In genomic region chr17:46075116-46075485, GRCm38 (mm10) we compare ENCODE assay signal across 9 mouse cellular contexts. TPM values are rescaled to one million over a fixed set of nuclear protein-coding genes. Genes with fewer than 3 reads are reported as not detected.
DNase-seq lines count a peak whose midpoint lies in the region; ATAC-seq lines count a peak whose summit lies in the region.
"Had no signal": no experiment of that assay in that cellular context is flagged by ENCODE, and none has a peak within 500 bp of the region (broad histone marks: within the 10 kb centered on the region; RNA-seq: fewer than 3 reads in every experiment).

No protein-coding gene starts in this region.

- H3K9me3 ChIP-seq in heart, embryonic 16.5 days (replicated peaks; ENCODE audit: control insufficient read depth, low read length) = peaks cover 5% of the 10 kb centered on the region; the same call in 1 of the 2 replicates
- H3K9me3 ChIP-seq in intestine, embryonic 16.5 days (ENCODE audit: control insufficient read depth, low read length) = no peaks in the 10 kb centered on the region

- H3K27ac ChIP-seq in heart, embryonic 16.5 days (ENCODE audit: low read length) = no peak overlapping the region
- H3K27ac ChIP-seq in intestine, embryonic 16.5 days (ENCODE audit: low read length) = no peak overlapping the region; the same call in 1 of the 2 replicates
- H3K27ac ChIP-seq: macrophage had no signal

- no peak for DNase-seq in heart, adult 8-10 months (ENCODE audit: low spot score)
- peak; percentile 73 for DNase-seq in adipocyte (ENCODE audit: low spot score)
- DNase-seq in lung, postnatal 14 days = peak; percentile 73
- peak; percentile 30 to 49 for DNase-seq in thymus, adult 18-20 months
- DNase-seq in right cerebral cortex, adult 18-20 months = no peak
- DNase-seq in frontal cortex, postnatal 10 days (ENCODE audit: low spot score in 2 of 2) = no peak

- no peak overlapping the region for H3K9ac ChIP-seq in heart, embryonic 16.5 days (ENCODE audit: low read length)
- H3K9ac ChIP-seq in intestine, embryonic 16.5 days (ENCODE audit: low read depth, low read length) = no peak overlapping the region

- H3K4me1 ChIP-seq in heart, embryonic 16.5 days (ENCODE audit: control insufficient read depth, insufficient read depth, low read length) = peaks cover 8% of the 10 kb centered on the region
- peaks cover 18% of the 10 kb centered on the region for H3K4me1 ChIP-seq in intestine, embryonic 16.5 days (ENCODE audit: control insufficient read depth, insufficient read depth, low read length)

- peak; percentile 12; the same call in 1 of the 2 replicates for ATAC-seq in heart, embryonic 16.5 days (replicated peaks; ENCODE audit: extremely low read depth, insufficient read depth, low FRiP score)
- ATAC-seq in intestine, embryonic 16.5 days = peak; percentile 30

- no peaks in the 10 kb centered on the region for H3K27me3 ChIP-seq in heart, embryonic 16.5 days (ENCODE audit: control insufficient read depth, insufficient read depth, low read length)
- no peaks in the 10 kb centered on the region for H3K27me3 ChIP-seq in intestine, embryonic 16.5 days (replicated peaks; ENCODE audit: control insufficient read depth, insufficient read depth, low read length)

- no peak overlapping the region for H3K4me3 ChIP-seq in heart, embryonic 16.5 days (ENCODE audit: low read length)
- no peak overlapping the region for H3K4me3 ChIP-seq in intestine, embryonic 16.5 days (ENCODE audit: low read length)

- 47% methylated on average over 3 of the region's 3 CpGs for WGBS in heart, embryonic 16.5 days
- WGBS in intestine, embryonic 16.5 days = 61% methylated on average over 3 of the region's 3 CpGs

- no peak overlapping the region for H3K4me2 ChIP-seq in heart, embryonic 16.5 days (ENCODE audit: low read depth, low read length)
- no peak overlapping the region for H3K4me2 ChIP-seq in intestine, embryonic 16.5 days (ENCODE audit: low read depth, low read length)

- no peaks in the 10 kb centered on the region for H3K36me3 ChIP-seq in heart, embryonic 16.5 days (ENCODE audit: control insufficient read depth, insufficient read depth)
- no peaks in the 10 kb centered on the region for H3K36me3 ChIP-seq in intestine, embryonic 16.5 days (ENCODE audit: control insufficient read depth, insufficient read depth, low read length)

RNA-seq across cellular contexts. Expression of gene Mrps18a, which starts 35.7 kb away (rescaled TPM):
- 129 and 137 TPM in 2 replicates for polyA plus RNA-seq in heart, embryonic 16.5 days (2015; fragmentation: Nextera tagmentation; extraction: Ambion mirVana)
- 100 to 1,000 TPM; 144 to 157 (median 149) TPM for total RNA-seq in heart, adult 8-10 months (2022)
- 159 and 164 TPM in 2 replicates for polyA plus RNA-seq in intestine, embryonic 16.5 days (2015; fragmentation: Nextera tagmentation; extraction: Ambion mirVana)

RNA-seq across cellular contexts. Expression of gene Vegfa, which starts 42.9 kb away (rescaled TPM):
- 6.4 TPM in 2 replicates for polyA plus RNA-seq in heart, embryonic 16.5 days (2015; fragmentation: Nextera tagmentation; extraction: Ambion mirVana)
- total RNA-seq in heart, adult 8-10 months (2022) = 100 to 1,000 TPM; 195 to 267 (median 235) TPM
- 2.7 and 3.3 TPM in 2 replicates for polyA plus RNA-seq in intestine, embryonic 16.5 days (2015; fragmentation: Nextera tagmentation; extraction: Ambion mirVana)

Comparison
In these comparisons a context has a peak if more than half of its experiments do, and no peak if none do; other contexts are left out.
1. DNase-seq: peak in adipocyte (single experiment), lung, postnatal 14 days (single experiment) and thymus, adult 18-20 months (2 of 2); none in heart, adult 8-10 months (single experiment), right cerebral cortex, adult 18-20 months (single experiment) and frontal cortex, postnatal 10 days (0 of 2).